Mouse (Mus musculus) small intestine, adult 2 months (tissue): Measurements from ENCODE around the gene Adprm.

ENCODE experiments used
- CTCF ChIP-seq: fragments of 200-500 bp; IDR thresholded peaks from 2 replicates; pipeline ENCODE4 v1.5.1; 2012; ENCODE audit warnings: low read depth, mild to moderate bottlenecking, control low read depth, inconsistent platforms, low read length, moderate library complexity, mixed read lengths; ENCODE audit not compliant: insufficient replicate concordance, insufficient read length; ENCODE audit errors: extremely low read depth
- POLR2A ChIP-seq: fragments of 200-500 bp; IDR thresholded peaks from 2 replicates; pipeline ENCODE4 v1.6.1; 2012; ENCODE audit warnings: low read depth, mild to moderate bottlenecking, control low read depth, inconsistent platforms, low read length, moderate library complexity

GRCm38 (mm10) chr11:67061311-67061710, 8.9 kb upstream of the Adprm start:
- TF ChIP-seq CTCF (no peak), POLR2A (no peak)
